Mouse (Mus musculus) liver, embryonic 11.5 days (tissue): ENCODE measurements around the gene Cryl1. TPM values are rescaled to one million over a fixed set of nuclear protein-coding genes. Genes with fewer than 3 reads are reported as not detected.

Experiments used
- ATAC-seq: fragments of 200-750 bp; cut with Nextera tagmentation; replicated peaks from 2 replicates; pipeline ENCODE4 v1.8.0; 2017; ENCODE audit warnings: moderate number of reproducible peaks, mild to moderate bottlenecking, moderate TSS enrichment, moderate library complexity; ENCODE audit not compliant: low FRiP score
- DNase-seq: peaks from one replicate; pipeline ENCODE4 v3.0.0-alpha.2; 2017; ENCODE audit warnings: low spot score
- H3K27ac ChIP-seq: fragments of 300-500 bp; sonication (generic); 2 replicates; pipeline ENCODE4 v1.5.1; 2014; ENCODE audit warnings: mild to moderate bottlenecking, low read depth, low read length, control low read depth
- H3K27me3 ChIP-seq: fragments of 300-500 bp; sonication (generic); replicated peaks from 2 replicates; pipeline ENCODE4 v1.6.1; 2014; ENCODE audit warnings: low read length, mixed read lengths; ENCODE audit not compliant: control insufficient read depth, insufficient read depth
- H3K36me3 ChIP-seq: fragments of 300-500 bp; sonication (generic); 2 replicates; pipeline ENCODE4 v1.6.1; 2014; ENCODE audit warnings: mild to moderate bottlenecking, low read length, moderate library complexity, mixed read lengths; ENCODE audit not compliant: control insufficient read depth, insufficient read depth
- H3K4me1 ChIP-seq: fragments of 300-500 bp; sonication (generic); replicated peaks from 2 replicates; pipeline ENCODE4 v1.6.1; 2014; ENCODE audit warnings: low read length, mixed read lengths; ENCODE audit not compliant: control insufficient read depth, insufficient read depth
- H3K4me2 ChIP-seq: fragments of 300-500 bp; sonication (generic); 2 replicates; pipeline ENCODE4 v1.6.1; 2014; ENCODE audit warnings: mild to moderate bottlenecking, control low read depth, moderate library complexity
- H3K4me3 ChIP-seq: fragments of 300-500 bp; sonication (generic); 2 replicates; pipeline ENCODE4 v1.5.1; 2014; ENCODE audit warnings: low read depth, low read length, control low read depth
- H3K9ac ChIP-seq: fragments of 300-500 bp; sonication (generic); 2 replicates; pipeline ENCODE4 v1.6.1; 2014; ENCODE audit warnings: low read depth, low read length, control low read depth
- H3K9me3 ChIP-seq: fragments of 300-500 bp; sonication (generic); 2 replicates; pipeline ENCODE4 v1.6.1; 2016; ENCODE audit warnings: low read length, inconsistent platforms, mixed read lengths; ENCODE audit not compliant: control insufficient read depth
- WGBS: fragments of 180-500 bp; shearing (Covaris S2); extraction: QIAGEN DNeasy Blood & Tissue Kit; methylation state at CpG from one replicate; pipeline ENCODE4 v1.1.7; 2014; 5-methylcytosine and 5-hydroxymethylcytosine counted together
- polyA plus RNA-seq: library from polyadenylated mRNA; unstranded; fragments of >200 nt; fragmentation: Nextera tagmentation; extraction: Ambion mirVana; gene quantifications from 2 replicates; pipeline ENCODE4 v1.2.1, GENCODE M21; 2014

Cryl1 gene
- 11.0 and 11.8 TPM in 2 replicates for polyA plus RNA-seq

DNA sequence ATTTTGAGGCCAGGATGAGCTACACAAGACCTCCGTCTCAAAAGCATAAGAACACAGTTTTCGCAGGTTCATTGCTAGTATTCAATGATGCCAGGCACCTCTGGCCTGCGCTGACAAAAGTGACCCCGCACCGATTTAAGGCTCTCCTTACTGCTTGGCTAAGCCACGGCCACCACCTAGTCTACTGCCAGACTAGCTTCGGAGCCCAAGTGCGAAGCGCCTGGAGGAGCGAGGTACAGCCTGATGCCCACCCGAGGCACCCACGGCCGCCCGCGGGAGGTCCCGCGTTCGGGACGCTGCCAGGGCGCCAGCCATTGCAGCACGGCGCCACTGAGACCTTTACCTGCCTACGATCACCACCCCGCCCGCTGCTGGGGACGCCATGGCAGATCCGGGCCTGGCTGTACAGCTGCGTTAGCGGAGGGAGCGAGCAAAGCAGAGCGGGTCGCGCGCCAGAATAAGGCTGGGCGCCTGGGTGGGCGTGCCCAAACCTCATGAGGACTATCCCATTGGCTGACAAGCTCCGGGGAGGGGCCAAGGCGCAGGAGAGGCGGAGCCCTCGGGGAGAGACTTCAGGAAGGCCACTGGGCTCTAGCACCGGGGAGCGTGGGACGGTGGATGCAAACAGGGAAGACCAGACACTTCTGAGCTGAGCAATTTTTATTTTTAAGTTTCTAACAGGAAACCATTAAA is at the start of gene Cryl1:
TSS of gene Cryl1 (minus strand) at position 465 of the 693 bp plus-strand sequence.
- Histone ChIP-seq H3K27ac (peak within 1 kb of the TSS; percentile 17; the same call in 1 of the 2 replicates), H3K27me3 (no peaks in the 10 kb centered on the region), H3K4me1 (no peaks in the 10 kb centered on the region), H3K9ac (peak within 1 kb of the TSS; percentile 73), H3K4me2 (peak within 1 kb of the TSS; percentile 83), H3K4me3 (peak within 1 kb of the TSS; percentile 62), H3K36me3 (no peaks in the 10 kb centered on the region), H3K9me3 (no peaks in the 10 kb centered on the region)
- DNase-seq (peak; percentile 96), ATAC-seq (peak; percentile 100)
- 3% methylated on average over 43 of the region's 43 CpGs for WGBS

DNA sequence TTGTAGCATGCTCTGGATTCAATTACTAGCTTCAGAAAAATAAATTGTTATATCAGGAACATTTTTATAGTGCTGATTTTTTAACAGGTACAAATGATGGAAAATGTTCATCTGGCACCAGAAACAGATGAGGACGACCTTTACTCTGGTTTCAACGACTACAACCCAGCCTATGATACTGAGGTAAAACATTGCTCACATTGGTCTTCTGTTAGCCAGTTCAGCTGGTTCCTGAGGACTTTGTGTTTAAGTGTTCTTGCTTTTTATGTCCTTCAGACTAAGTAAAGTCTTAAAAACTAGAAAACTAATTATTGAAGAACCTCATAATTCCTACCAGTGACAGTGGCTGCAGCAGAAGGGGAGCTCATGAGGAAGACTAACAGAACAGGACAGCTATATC is 32.1 kb upstream of the Cryl1 start:
- no peak overlapping the region for H3K4me3 ChIP-seq
- DNase-seq, result no peak
- no peaks in the 10 kb centered on the region for H3K9me3 ChIP-seq
- WGBS, result 83% methylated on average over 2 of the region's 2 CpGs
- no peak overlapping the region for H3K4me2 ChIP-seq
- no peaks in the 10 kb centered on the region for H3K27me3 ChIP-seq
- H3K27ac ChIP-seq, result no peak overlapping the region
- no peak for ATAC-seq
- H3K9ac ChIP-seq, result no peak overlapping the region
- H3K36me3 ChIP-seq, result no peaks in the 10 kb centered on the region
- H3K4me1 ChIP-seq, result no peaks in the 10 kb centered on the region

DNA sequence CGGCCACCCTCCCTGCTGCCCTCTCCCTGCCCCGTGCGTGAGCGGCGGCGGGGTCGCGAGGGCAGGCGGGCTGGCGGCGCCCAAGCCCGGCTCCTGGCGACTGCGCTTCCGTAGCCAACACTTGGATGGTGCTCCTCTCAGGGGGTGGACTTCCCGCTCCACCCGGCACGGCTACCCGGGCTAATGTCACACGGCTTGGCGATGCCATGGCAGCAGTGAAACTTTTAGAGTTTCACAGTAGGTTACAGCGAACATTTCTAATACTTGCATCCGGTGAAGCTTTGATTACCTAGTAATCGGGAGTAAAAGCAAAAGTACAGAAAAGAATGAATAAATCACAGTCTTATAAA is 25.9 kb upstream of the Cryl1 start:
- Histone ChIP-seq H3K4me1 (no peaks in the 10 kb centered on the region), H3K27ac (peak overlapping the region; percentile 32; the same call in 1 of the 2 replicates), H3K27me3 (no peaks in the 10 kb centered on the region), H3K36me3 (no peaks in the 10 kb centered on the region), H3K4me3 (peak overlapping the region; percentile 95), H3K4me2 (peak overlapping the region; percentile 93), H3K9me3 (no peaks in the 10 kb centered on the region), H3K9ac (peak overlapping the region; percentile 76)
- peak; percentile 75 for ATAC-seq
- under 1% methylated on average over 24 of the region's 24 CpGs for WGBS
- DNase-seq, result no peak

DNA sequence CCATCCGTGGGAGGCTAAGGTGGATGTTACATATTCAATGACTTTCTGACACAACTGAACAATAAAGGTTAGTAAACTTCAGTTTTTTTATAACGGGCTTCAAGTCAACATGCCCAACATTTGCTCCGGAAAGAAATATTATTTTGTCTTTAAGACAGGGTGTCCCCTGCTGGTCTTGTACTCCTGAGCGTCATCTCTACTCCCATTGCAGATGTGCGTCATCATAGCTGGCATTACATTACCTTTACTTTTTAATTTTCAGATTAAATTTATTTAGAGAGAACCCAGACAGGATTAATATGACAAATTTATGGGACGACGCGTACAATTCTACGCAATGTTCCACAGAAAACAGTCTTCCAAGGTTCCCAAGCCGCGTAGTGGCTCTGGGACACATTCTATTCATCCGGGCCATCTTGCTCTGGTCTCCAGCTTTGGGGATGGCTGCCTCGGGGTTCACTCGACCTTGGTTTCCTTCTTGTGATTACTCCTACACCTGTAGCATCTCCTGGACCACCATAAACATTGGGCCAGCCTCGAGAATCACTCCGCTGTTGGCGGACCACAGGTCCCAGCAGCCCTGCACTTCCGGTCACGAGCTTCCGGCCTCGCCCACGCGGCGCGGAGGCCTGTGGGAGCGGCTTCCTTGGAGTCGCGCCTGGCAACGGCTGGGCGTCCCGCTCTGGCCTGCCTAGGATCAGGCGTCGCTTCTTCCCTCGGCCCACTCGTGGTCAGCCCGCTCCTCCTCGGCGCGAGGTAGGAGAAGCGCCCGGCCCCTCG is 25.3 kb upstream of the Cryl1 start, which contains the start of gene Ift88:
TSS of gene Ift88 (plus strand) at position 631 of the 780 bp plus-strand sequence.
- H3K27me3 ChIP-seq, result no peaks in the 10 kb centered on the region
- no peaks in the 10 kb centered on the region for H3K4me1 ChIP-seq
- H3K36me3 ChIP-seq, result no peaks in the 10 kb centered on the region
- peak within 1 kb of the TSS; percentile 93 for H3K4me2 ChIP-seq
- peak; percentile 87 for DNase-seq
- peak within 1 kb of the TSS; percentile 95 for H3K4me3 ChIP-seq
- WGBS, result 4% methylated on average over 42 of the region's 42 CpGs
- peak within 1 kb of the TSS; percentile 32; the same call in 1 of the 2 replicates for H3K27ac ChIP-seq
- peak; percentile 99 for ATAC-seq
- H3K9me3 ChIP-seq, result no peaks in the 10 kb centered on the region
- H3K9ac ChIP-seq, result peak within 1 kb of the TSS; percentile 76

DNA sequence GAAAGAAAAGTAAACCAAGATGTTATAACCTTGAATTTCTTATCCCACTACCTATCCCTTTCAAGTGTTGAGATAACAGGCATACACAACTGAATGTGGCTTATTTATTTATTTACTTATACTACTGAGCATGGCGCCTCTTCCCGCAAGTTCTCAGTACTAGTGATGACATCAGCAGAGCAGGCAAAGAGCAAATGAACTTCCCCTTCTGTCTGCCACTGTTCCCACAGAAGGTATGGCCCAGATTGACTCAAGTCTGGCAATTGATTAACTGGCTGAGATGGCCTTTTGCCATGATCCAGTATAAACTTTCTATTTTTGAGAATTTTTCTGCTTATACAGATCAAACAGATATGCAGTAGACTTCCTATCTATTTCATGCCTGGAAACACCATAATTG is 18.9 kb upstream of the Cryl1 start:
- Histone ChIP-seq H3K9me3 (no peaks in the 10 kb centered on the region), H3K27ac (no peak overlapping the region), H3K4me1 (no peaks in the 10 kb centered on the region), H3K4me3 (no peak overlapping the region), H3K4me2 (no peak overlapping the region), H3K36me3 (no peaks in the 10 kb centered on the region), H3K27me3 (no peaks in the 10 kb centered on the region), H3K9ac (no peak overlapping the region)
- WGBS, result 54% methylated on average over 2 of the region's 2 CpGs
- DNase-seq (no peak), ATAC-seq (no peak)

DNA sequence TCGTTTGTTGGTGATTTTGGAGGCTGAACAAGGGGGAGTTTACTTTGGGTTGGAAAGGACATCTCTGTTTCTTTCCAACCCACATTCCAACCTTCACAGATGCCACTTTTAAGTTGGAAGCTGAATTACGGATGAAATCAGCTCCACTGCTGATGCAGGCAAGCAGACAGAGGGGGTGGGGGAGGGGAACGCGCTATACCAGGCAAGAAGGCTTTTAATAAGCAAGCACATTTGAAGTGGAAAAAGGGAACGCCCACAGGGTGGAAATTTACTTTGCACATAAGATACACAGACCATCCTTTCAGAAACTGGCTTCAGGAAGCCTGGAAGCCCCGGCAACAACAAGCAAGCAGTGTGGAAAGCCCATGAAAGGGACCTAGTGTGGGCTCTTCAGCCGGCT is 13.8 kb upstream of the Cryl1 start:
- Histone ChIP-seq H3K36me3 (no peaks in the 10 kb centered on the region), H3K4me2 (no peak overlapping the region), H3K9me3 (no peaks in the 10 kb centered on the region), H3K27ac (no peak overlapping the region), H3K9ac (no peak overlapping the region), H3K4me1 (no peaks in the 10 kb centered on the region; the same call in 1 of the 2 replicates), H3K27me3 (no peaks in the 10 kb centered on the region), H3K4me3 (no peak overlapping the region)
- 65% methylated on average over 7 of the region's 7 CpGs for WGBS
- ATAC-seq, result no peak
- no peak for DNase-seq

DNA sequence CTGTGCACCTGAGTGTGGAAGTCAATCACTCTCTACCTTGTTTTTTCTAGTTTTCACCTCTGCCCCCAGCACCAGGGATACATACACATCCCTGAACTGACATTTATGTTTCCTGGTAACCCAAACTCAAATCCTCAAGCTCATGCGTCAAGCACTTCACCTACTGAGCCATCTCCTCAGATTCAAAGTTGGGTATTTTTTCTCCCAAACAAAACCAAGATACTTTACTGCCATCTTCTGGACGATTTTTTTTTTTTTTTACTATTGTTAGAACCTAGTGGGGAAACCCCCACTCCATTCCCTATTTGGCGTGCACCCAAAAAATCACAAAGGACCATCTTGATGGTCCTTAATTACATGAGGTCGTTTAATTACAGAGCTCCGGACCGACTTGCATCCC is 10.8 kb upstream of the Cryl1 start:
- H3K4me1 ChIP-seq, result no peaks in the 10 kb centered on the region; the same call in 1 of the 2 replicates
- WGBS, result 30% methylated on average over 6 of the region's 6 CpGs
- no peak overlapping the region for H3K27ac ChIP-seq
- H3K36me3 ChIP-seq, result no peaks in the 10 kb centered on the region
- ATAC-seq, result no peak
- no peak for DNase-seq
- H3K9ac ChIP-seq, result no peak overlapping the region
- no peaks in the 10 kb centered on the region for H3K9me3 ChIP-seq
- H3K4me3 ChIP-seq, result no peak overlapping the region
- no peaks in the 10 kb centered on the region for H3K27me3 ChIP-seq
- H3K4me2 ChIP-seq, result no peak overlapping the region

DNA sequence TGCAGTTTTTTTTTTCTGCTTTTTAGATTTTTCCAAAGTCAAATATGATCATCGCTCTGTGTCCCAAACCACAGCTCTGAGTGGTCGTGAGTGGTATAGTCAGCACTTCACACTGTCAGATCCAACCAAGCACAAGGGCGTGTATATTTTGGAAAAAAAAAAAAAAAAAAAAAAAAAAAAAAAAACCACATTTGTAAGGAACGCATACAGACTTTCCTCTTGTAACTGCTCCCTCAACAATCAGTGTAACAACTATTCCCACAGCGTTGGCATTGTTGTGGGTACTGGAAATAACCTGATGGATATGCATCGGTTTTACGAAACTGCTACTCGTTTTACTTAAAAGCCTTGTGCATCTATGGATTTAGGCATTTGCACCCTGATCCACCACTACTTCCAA is 9.8 kb upstream of the Cryl1 start:
- Histone ChIP-seq H3K36me3 (no peaks in the 10 kb centered on the region), H3K4me2 (no peak overlapping the region), H3K9ac (no peak overlapping the region), H3K4me3 (no peak overlapping the region), H3K27me3 (no peaks in the 10 kb centered on the region), H3K27ac (no peak overlapping the region), H3K9me3 (no peaks in the 10 kb centered on the region), H3K4me1 (no peaks in the 10 kb centered on the region; the same call in 1 of the 2 replicates)
- ATAC-seq, result no peak
- WGBS, result 73% methylated on average over 8 of the region's 8 CpGs
- DNase-seq, result no peak
